Comparison of ENCODE assay signal across 9 mouse cellular contexts in genomic region chr6:137934545-137935298, GRCm38 (mm10).
DNase-seq lines count a peak whose midpoint lies in the region; ATAC-seq and TF ChIP-seq lines count a peak whose summit lies in the region.
"Had no signal": no experiment of that assay in that cellular context is flagged by ENCODE, and none has a peak within 500 bp of the region (broad histone marks: within the 10 kb centered on the region; RNA-seq: fewer than 3 reads in every experiment).

No protein-coding gene starts in this region.

- no peak for TF ChIP-seq CTCF in cortical plate, adult 2 months (IDR thresholded peaks at IDR 0.05; ENCODE audit: extremely low read depth, insufficient read depth, low read length)
- no peak for TF ChIP-seq CTCF in left cerebral cortex, adult 2 months (IDR thresholded peaks at IDR 0.05)

- TF ChIP-seq POLR2A in cortical plate, adult 2 months (IDR thresholded peaks at IDR 0.05; ENCODE audit: extremely low read depth, insufficient read depth, low read length): no peak

- no peak overlapping the region for H3K4me3 ChIP-seq in heart, embryonic 13.5 days
- H3K4me3 ChIP-seq in cortical plate, adult 2 months (ENCODE audit: insufficient read depth, low read length): no peak overlapping the region
- H3K4me3 ChIP-seq in left cerebral cortex, adult 2 months: no peak overlapping the region
- H3K4me3 ChIP-seq: neural tube, embryonic 13.5 days had no signal

- DNase-seq in heart, postnatal 36 days: no peak
- DNase-seq in 3T3-L1 (ENCODE audit: low read depth, low spot score): peak; percentile 85
- peak; percentile 67 to 76 for DNase-seq in left cerebral cortex, adult 2 months (ENCODE audit: extremely low spot score in 1 of 2, low spot score in 2 of 2)
- no peak for DNase-seq in urinary bladder, adult 18-20 months (ENCODE audit: low spot score in 2 of 2)
- no peak for DNase-seq in urinary bladder, postnatal 4 days (ENCODE audit: low spot score in 2 of 2)
- DNase-seq in thymus, postnatal 25 days: no peak

- intact Hi-C loops in heart, postnatal 36 days (cut with DNase I): no loop called here
- intact Hi-C loops in left cerebral cortex, adult 2 months (cut with DNase I): loop anchor here (2.0 kb wide), 1 partner anchor 64 kb away; no protein-coding TSS in a partner anchor

- H3K27me3 ChIP-seq in heart, embryonic 13.5 days (replicated peaks): no peaks in the 10 kb centered on the region
- H3K27me3 ChIP-seq: neural tube, embryonic 13.5 days had no signal

- peak overlapping the region; percentile 9; the same call in 1 of the 2 replicates for H3K27ac ChIP-seq in heart, embryonic 13.5 days (replicated peaks)
- peak overlapping the region; percentile 33; the same call in 1 of the 2 replicates for H3K27ac ChIP-seq in cortical plate, adult 2 months (ENCODE audit: insufficient read depth, low read length)
- peak overlapping the region; percentile 61; the same call in 1 of the 2 replicates for H3K27ac ChIP-seq in left cerebral cortex, adult 2 months
- H3K27ac ChIP-seq: neural tube, embryonic 13.5 days had no signal

- 58% methylated on average over 3 of the region's 3 CpGs for WGBS in heart, embryonic 13.5 days

- H3K9ac ChIP-seq in heart, embryonic 13.5 days: no peak overlapping the region
- H3K9ac ChIP-seq: neural tube, embryonic 13.5 days had no signal

- peak overlapping the region; percentile 30 for H3K4me2 ChIP-seq in heart, embryonic 13.5 days
- H3K4me2 ChIP-seq: neural tube, embryonic 13.5 days had no signal

- peaks cover 19% of the 10 kb centered on the region; the same call in 1 of the 2 replicates for H3K4me1 ChIP-seq in heart, embryonic 13.5 days
- H3K4me1 ChIP-seq in cortical plate, adult 2 months (ENCODE audit: control insufficient read depth, insufficient read depth, low read length): peaks cover 3% of the 10 kb centered on the region

- H3K36me3 ChIP-seq in heart, embryonic 13.5 days: no peaks in the 10 kb centered on the region
- H3K36me3 ChIP-seq: neural tube, embryonic 13.5 days had no signal

- no peak for ATAC-seq in heart, embryonic 13.5 days (ENCODE audit: extremely low read depth, insufficient number of reproducible peaks, low FRiP score, low TSS enrichment)

- no peaks in the 10 kb centered on the region for H3K9me3 ChIP-seq in heart, embryonic 13.5 days
- H3K9me3 ChIP-seq: neural tube, embryonic 13.5 days had no signal

Comparison
In these comparisons a context has a peak if more than half of its experiments do, and no peak if none do; other contexts are left out.
1. H3K27ac ChIP-seq: peak in every context shown above with its lines; median percentile 61 in left cerebral cortex, adult 2 months; 33 in cortical plate, adult 2 months; 9 in heart, embryonic 13.5 days.
2. DNase-seq: peak in 3T3-L1 (single experiment) and left cerebral cortex, adult 2 months (2 of 2); none in heart, postnatal 36 days (0 of 2), urinary bladder, adult 18-20 months (0 of 2), urinary bladder, postnatal 4 days (0 of 2) and thymus, postnatal 25 days (single experiment).